Mouse (Mus musculus): ENCODE data around the gene Rps25. TPM values are rescaled to one million over a fixed set of nuclear protein-coding genes. Genes with fewer than 3 reads are reported as not detected.
"Not testable (repeated sequence)": the region's sequence is repeated elsewhere in the genome, so short reads cannot be mapped to it uniquely, and the experiment has no call there.

Gene Rps25
- polyA plus RNA-seq, 1 experiment from 2014 or later: 2,121 TPM

DNA sequence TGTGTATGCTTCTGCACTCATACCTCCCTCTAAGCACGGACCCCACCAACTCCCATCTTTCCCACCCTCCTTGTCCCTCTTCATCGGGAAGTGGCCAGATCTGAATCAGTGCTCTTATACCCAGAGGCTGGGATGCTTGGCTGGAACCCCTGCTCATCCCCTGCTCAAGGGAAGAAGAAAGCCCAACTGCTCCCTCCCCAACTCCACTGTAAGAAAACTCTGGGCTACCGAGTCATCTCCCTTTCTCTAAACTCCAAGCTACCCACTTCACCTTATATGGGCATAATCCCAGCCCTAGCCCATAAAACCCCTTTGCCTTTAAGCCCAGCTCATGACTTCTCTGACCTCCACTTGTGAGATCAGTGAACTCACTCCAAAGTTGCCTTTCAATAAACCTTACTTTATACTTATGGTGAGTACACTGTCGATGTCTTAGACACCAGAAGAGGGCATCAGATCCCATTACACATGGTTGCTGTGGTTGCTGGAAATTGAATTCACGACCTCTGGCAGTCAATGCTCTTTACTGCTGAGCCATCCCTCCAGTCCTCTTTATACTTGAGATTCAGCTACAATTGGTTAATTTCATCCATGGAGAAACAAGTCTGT lies 25.7 kb downstream of the Rps25 start:
- H3K9me3 ChIP-seq: no peaks in the 10 kb centered on the region
- H3K4me2 ChIP-seq: no peak overlapping the region
- H3K4me1 ChIP-seq: no peaks in the 10 kb centered on the region
- H3K9ac ChIP-seq: no peak overlapping the region
- ATAC-seq (ENCODE audit: insufficient read depth, low FRiP score, low read depth): no peak
- no peak overlapping the region for H3K27ac ChIP-seq
- 44% methylated on average over 5 of the region's 5 CpGs for WGBS
- no peaks in the 10 kb centered on the region for H3K27me3 ChIP-seq (replicated peaks)
- no peaks in the 10 kb centered on the region for H3K36me3 ChIP-seq
- no peak overlapping the region for H3K4me3 ChIP-seq (replicated peaks)

DNA sequence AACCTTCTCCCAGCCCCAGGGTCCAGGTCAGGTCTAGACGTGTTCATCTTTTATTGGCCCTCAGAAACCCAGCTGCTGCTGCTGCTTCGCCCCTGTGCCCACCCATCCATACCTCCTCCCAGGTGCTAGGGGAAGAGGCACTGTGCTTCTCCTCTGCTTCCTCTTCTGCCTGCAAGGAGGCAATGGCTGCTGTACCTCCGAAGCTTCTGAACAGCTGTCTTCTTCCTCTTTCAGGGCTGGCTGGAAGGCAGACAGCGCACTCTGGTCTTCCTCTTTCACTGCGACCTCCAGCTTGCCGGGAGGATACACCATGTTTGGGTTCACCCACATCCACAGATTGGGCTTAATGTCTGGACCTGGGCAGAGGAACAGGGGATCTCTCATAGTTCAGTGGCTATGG lies 28.8 kb downstream of the Rps25 start:
- Histone ChIP-seq H3K4me3 (replicated peaks) (no peak overlapping the region), H3K27ac (no peak overlapping the region), H3K9me3 (no peaks in the 10 kb centered on the region), H3K4me1 (no peaks in the 10 kb centered on the region), H3K9ac (no peak overlapping the region), H3K4me2 (no peak overlapping the region), H3K36me3 (no peaks in the 10 kb centered on the region), H3K27me3 (replicated peaks) (no peaks in the 10 kb centered on the region)
- 77% methylated on average over 6 of the region's 6 CpGs for WGBS
- ATAC-seq (ENCODE audit: insufficient read depth, low FRiP score, low read depth): no peak

DNA sequence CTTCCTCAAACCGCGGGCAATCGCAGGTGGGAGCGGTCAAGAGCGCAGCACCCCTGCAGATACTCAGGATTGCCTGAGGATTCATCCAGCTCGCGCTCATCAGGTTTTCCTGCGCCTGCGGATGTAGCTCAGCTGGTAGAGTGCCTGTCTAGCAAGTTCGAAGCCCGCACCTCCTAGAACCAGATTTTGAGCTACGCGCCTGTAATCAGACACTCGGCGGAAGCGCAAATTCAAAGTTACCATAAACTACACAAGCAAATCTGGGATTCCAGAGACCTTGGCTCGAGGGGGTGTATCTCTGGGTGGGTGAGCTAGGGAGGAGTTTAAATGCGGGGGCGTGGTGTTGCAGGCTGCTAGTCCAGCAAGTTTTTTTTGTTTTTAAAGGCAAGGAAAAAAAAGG lies 34.0 kb downstream of the Rps25 start, which contains the start of gene Foxr1:
Gene Foxr1, minus strand, starts transcription at position 176 of the 400 bp plus-strand sequence.
- Histone ChIP-seq H3K4me1 (no peaks in the 10 kb centered on the region), H3K4me3 (replicated peaks) (no peak within 1 kb of the TSS), H3K27ac (no peak within 1 kb of the TSS), H3K27me3 (replicated peaks) (no peaks in the 10 kb centered on the region), H3K4me2 (no peak within 1 kb of the TSS), H3K36me3 (no peaks in the 10 kb centered on the region), H3K9me3 (no peaks in the 10 kb centered on the region), H3K9ac (no peak within 1 kb of the TSS)
- 67% methylated on average over 19 of the region's 19 CpGs for WGBS
- no peak for ATAC-seq (ENCODE audit: insufficient read depth, low FRiP score, low read depth)

DNA sequence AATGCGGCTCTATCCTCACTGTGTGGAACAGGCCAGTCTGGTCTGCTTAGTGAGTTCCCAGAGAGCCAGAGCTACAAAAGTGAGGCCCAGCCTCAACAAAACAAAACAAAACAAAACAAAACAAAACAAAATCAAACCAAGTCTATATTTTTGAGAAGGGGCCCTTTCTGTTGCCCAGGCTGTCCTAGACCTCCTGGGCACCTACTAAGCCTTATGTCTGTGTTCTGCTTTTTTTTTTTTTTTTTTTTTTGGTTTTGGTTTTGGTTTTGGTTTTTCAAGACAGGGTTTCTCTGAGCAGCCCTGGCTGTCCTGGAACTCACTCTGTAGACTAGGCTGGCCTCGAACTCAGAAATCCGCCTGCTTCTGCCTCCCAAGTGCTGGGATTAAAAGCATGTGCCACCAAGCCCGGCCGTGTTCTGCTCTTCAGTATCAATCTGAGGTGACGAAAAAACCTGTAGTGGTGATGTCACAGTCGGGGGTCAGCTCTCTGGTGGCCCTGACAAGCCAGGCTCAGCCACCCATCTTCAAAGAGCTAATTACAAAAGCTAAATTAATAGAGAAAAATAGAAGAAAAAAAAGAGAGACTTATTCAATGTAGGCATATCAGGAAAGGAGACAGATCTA lies 37.6 kb downstream of the Rps25 start:
- H3K27ac ChIP-seq; H3K36me3 ChIP-seq; H3K4me1 ChIP-seq; H3K4me3 ChIP-seq (replicated peaks); H3K9ac ChIP-seq; H3K9me3 ChIP-seq; H3K4me2 ChIP-seq; ATAC-seq (ENCODE audit: insufficient read depth, low FRiP score, low read depth); H3K27me3 ChIP-seq (replicated peaks): not testable (repeated sequence)
- WGBS: 84% methylated on average over 7 of the region's 7 CpGs

DNA sequence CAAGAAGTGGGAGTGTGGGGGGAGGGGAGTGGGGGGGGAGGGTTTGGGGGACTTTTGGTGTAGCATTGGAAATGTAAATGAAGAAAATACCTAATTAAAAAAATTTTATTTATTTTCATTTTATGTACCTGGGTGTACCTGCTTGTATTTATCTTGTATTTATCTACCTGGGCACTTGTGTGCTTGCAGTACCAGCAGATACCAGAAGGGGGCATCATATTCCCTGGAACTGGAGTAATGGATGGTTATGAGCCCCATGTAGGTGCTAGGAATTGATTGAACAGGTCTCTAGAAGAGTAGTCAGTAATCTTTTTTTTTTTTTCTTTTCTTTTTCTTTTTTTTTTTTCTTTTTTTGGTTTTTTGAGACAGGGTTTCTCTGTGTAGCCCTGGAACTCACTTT lies 43.4 kb downstream of the Rps25 start:
- Histone ChIP-seq H3K4me2 (no peak overlapping the region), H3K9me3 (no peaks in the 10 kb centered on the region), H3K27ac (no peak overlapping the region), H3K27me3 (replicated peaks) (no peaks in the 10 kb centered on the region), H3K36me3 (no peaks in the 10 kb centered on the region), H3K9ac (no peak overlapping the region), H3K4me1 (no peaks in the 10 kb centered on the region), H3K4me3 (replicated peaks) (no peak overlapping the region)
- ATAC-seq (ENCODE audit: insufficient read depth, low FRiP score, low read depth): no peak

DNA sequence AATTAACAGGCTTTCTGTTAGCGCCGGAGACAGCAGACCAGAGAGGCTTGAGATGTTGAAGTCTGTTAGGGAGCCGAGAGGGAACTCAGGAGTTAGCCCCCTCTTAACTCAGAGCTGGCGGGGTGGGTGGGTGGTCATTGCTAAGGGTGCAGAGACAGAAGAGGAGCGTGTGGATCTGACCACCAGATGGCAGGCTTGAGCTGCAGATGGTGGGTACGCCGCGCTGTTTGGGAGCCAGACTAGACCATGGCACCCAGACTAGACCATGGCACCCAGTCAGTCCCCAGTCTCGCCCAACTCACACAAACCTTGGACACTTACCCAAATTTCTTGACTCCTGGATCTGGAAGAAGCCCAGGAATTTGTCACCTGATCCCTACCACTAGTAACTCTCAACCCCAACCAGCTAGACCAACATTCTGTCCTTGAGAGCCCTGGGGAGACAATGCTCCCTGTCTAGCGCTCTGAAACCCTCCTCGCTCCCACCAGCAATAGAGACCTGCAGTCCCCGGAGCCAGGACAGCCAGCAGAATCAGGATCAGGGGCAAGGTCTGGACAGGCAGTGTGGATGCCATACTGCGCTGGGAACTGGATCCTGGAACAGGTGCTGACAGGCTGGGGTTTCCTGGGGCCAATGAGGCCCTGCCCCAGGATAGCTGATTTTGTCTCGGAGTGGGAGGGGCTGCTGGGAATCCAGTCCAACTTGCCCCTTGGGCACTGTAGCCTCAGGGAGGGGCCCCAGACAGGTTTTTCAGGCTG lies 47.4 kb downstream of the Rps25 start:
- H3K4me3 ChIP-seq (replicated peaks): 0 out of 2 replicates have a peak overlapping the region, but pooled peaks have one; percentile 7
- 7% methylated on average over 14 of the region's 14 CpGs for WGBS
- H3K36me3 ChIP-seq: no peaks in the 10 kb centered on the region
- H3K4me2 ChIP-seq: peak overlapping the region; percentile 14
- H3K9ac ChIP-seq: no peak overlapping the region
- peak; percentile 80 for ATAC-seq (ENCODE audit: insufficient read depth, low FRiP score, low read depth)
- H3K9me3 ChIP-seq: no peaks in the 10 kb centered on the region
- H3K4me1 ChIP-seq: peaks cover 9% of the 10 kb centered on the region
- no peak overlapping the region for H3K27ac ChIP-seq
- no peaks in the 10 kb centered on the region for H3K27me3 ChIP-seq (replicated peaks)

DNA sequence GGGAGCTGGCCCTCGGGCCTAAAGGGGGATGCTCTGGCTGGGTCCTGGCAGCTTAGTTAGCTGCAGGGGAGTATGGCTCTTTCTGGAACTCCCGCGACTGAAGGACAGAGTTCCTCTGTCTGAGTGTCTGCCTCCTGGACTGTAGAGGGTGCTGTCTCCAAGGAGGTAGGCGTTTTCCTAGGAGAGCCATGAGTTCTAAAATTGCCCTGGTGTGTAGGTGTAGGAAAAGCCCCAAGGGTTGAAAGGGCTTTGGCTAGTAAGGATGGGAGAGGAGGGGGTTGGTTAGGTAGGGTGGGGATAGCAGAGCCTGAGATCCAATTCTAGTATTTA lies 47.9 kb downstream of the Rps25 start, which contains the start of gene Upk2:
Gene Upk2, minus strand, starts transcription at position 86 of the 330 bp plus-strand sequence.
- Histone ChIP-seq H3K27ac (peak within 1 kb of the TSS; percentile 18; the same call in 1 of the 2 replicates), H3K4me1 (peaks cover 9% of the 10 kb centered on the region), H3K27me3 (replicated peaks) (no peaks in the 10 kb centered on the region), H3K4me3 (replicated peaks) (0 out of 2 replicates have a peak within 1 kb of the TSS, but pooled peaks have one; percentile 7), H3K9ac (no peak within 1 kb of the TSS), H3K9me3 (no peaks in the 10 kb centered on the region), H3K36me3 (no peaks in the 10 kb centered on the region), H3K4me2 (peak within 1 kb of the TSS; percentile 14)
- WGBS: 35% methylated on average over 4 of the region's 4 CpGs
- ATAC-seq (ENCODE audit: insufficient read depth, low FRiP score, low read depth): 0 out of 2 replicates have a peak, but pooled peaks have one; percentile 27

DNA sequence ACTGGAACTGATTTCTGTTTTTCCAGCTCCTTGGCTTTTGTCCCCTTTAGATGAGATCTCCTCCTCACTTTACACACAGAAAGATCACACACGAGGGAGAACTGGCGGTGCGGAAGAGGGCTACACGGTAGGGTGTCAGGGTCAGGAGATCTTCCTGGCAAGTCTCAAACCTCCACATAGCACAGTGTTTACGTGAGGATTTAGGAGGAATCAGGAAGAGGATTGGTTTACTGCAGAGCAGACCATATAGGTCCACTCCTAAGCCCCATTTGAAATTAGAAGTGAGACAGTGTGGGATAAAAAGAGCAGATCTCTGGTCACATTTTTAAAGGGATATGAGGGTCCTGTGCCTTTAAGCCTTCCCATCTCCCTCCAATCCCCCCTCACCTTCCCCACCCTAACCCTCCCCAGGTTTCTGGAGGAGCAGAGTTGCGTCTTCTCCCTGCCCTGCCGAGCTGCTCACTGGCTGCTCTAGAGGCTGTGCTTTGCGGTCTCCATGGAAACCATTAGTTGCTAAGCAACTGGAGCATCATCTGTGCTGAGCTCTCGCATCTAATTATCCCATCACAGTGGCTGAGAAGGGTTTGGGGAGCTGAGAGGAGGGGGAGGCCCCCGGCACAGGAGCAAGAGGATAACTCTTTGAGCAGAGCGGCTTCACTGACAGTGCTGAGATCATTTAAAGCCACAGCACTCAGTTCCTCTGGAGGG lies 50.2 kb downstream of the Rps25 start:
- Histone ChIP-seq H3K4me3 (replicated peaks) (no peak overlapping the region), H3K27ac (no peak overlapping the region), H3K4me2 (no peak overlapping the region), H3K9me3 (no peaks in the 10 kb centered on the region), H3K4me1 (peaks cover 9% of the 10 kb centered on the region), H3K36me3 (no peaks in the 10 kb centered on the region), H3K27me3 (replicated peaks) (no peaks in the 10 kb centered on the region), H3K9ac (no peak overlapping the region)
- ATAC-seq (ENCODE audit: insufficient read depth, low FRiP score, low read depth): peak; percentile 20; the same call in 1 of the 2 replicates
- WGBS: 12% methylated on average over 11 of the region's 11 CpGs

Small RNA genes within 50 kb of the gene (microRNA-seq; reads per million reads assigned to microRNA genes)
- gene Mir7085: not detected

Other genes starting within 250 kb of the Rps25 start
- 12.4 and 13.6 TPM in 2 replicates for gene Cbl, start 173.1 kb upstream of the Rps25 start, polyA plus RNA-seq (2015; fragmentation: Nextera tagmentation; extraction: Ambion mirVana)
- gene Ccdc153, start 166.5 kb upstream of the Rps25 start, polyA plus RNA-seq (2015; fragmentation: Nextera tagmentation; extraction: Ambion mirVana): 0.23 TPM in 1 of 2 replicates, not detected in the other
- gene Pdzd3, start 155.7 kb upstream of the Rps25 start, polyA plus RNA-seq (2015; fragmentation: Nextera tagmentation; extraction: Ambion mirVana): 2.5 and 2.9 TPM in 2 replicates
- gene Nlrx1, start 138.5 kb upstream of the Rps25 start, polyA plus RNA-seq (2015; fragmentation: Nextera tagmentation; extraction: Ambion mirVana): 8.9 TPM in 2 replicates
- gene Abcg4, start 118.5 kb upstream of the Rps25 start, polyA plus RNA-seq (2015; fragmentation: Nextera tagmentation; extraction: Ambion mirVana): 4.6 and 5.1 TPM in 2 replicates
- gene Hinfp, start 101.5 kb upstream of the Rps25 start, polyA plus RNA-seq (2015; fragmentation: Nextera tagmentation; extraction: Ambion mirVana): 20.3 and 21.4 TPM in 2 replicates
- 7.9 and 10.1 TPM in 2 replicates for gene C2cd2l, start 86.9 kb upstream of the Rps25 start, polyA plus RNA-seq (2015; fragmentation: Nextera tagmentation; extraction: Ambion mirVana)
- 33.2 and 33.5 TPM in 2 replicates for gene Dpagt1, start 81.1 kb upstream of the Rps25 start, polyA plus RNA-seq (2015; fragmentation: Nextera tagmentation; extraction: Ambion mirVana)
- gene H2afx, start 72.4 kb upstream of the Rps25 start, polyA plus RNA-seq (2015; fragmentation: Nextera tagmentation; extraction: Ambion mirVana): 260 and 267 TPM in 2 replicates
- gene Hmbs, start 62.9 kb upstream of the Rps25 start, polyA plus RNA-seq (2015; fragmentation: Nextera tagmentation; extraction: Ambion mirVana): 155 and 202 TPM in 2 replicates
- gene Vps11, start 45.5 kb upstream of the Rps25 start, polyA plus RNA-seq (2015; fragmentation: Nextera tagmentation; extraction: Ambion mirVana): 25.8 and 26.4 TPM in 2 replicates
- 30.6 and 36.2 TPM in 2 replicates for gene Hyou1, start 27.6 kb upstream of the Rps25 start, polyA plus RNA-seq (2015; fragmentation: Nextera tagmentation; extraction: Ambion mirVana)
- 31.1 and 34.1 TPM in 2 replicates for gene Slc37a4, start 10.3 kb upstream of the Rps25 start, polyA plus RNA-seq (2015; fragmentation: Nextera tagmentation; extraction: Ambion mirVana)
- 115 and 125 TPM in 2 replicates for gene Trappc4, start 461 bp downstream of the Rps25 start, polyA plus RNA-seq (2015; fragmentation: Nextera tagmentation; extraction: Ambion mirVana)
- 27.4 and 27.9 TPM in 2 replicates for gene Ccdc84, start 11.4 kb downstream of the Rps25 start, polyA plus RNA-seq (2015; fragmentation: Nextera tagmentation; extraction: Ambion mirVana)
- not detected in 2 replicates for gene Foxr1, start 34.0 kb downstream of the Rps25 start, polyA plus RNA-seq (2015; fragmentation: Nextera tagmentation; extraction: Ambion mirVana)
- gene Upk2, start 47.8 kb downstream of the Rps25 start, polyA plus RNA-seq (2015; fragmentation: Nextera tagmentation; extraction: Ambion mirVana): 18.2 and 26.2 TPM in 2 replicates
- gene Bcl9l, start 75.7 kb downstream of the Rps25 start, polyA plus RNA-seq (2015; fragmentation: Nextera tagmentation; extraction: Ambion mirVana): 12.0 and 12.1 TPM in 2 replicates
- 0.54 and 0.62 TPM in 2 replicates for gene Cxcr5, start 154.7 kb downstream of the Rps25 start, polyA plus RNA-seq (2015; fragmentation: Nextera tagmentation; extraction: Ambion mirVana)
- gene Ddx6, start 197.8 kb downstream of the Rps25 start, polyA plus RNA-seq (2015; fragmentation: Nextera tagmentation; extraction: Ambion mirVana): 18.6 and 19.8 TPM in 2 replicates